Mouse (Mus musculus): ENCODE measurements around the gene Mptx2.
A peak's percentile ranks its signal among the peaks of the same experiment; 100 is the strongest.
"Not testable (repeated sequence)": the region's sequence is repeated elsewhere in the genome, so short reads cannot be mapped to it uniquely, and the experiment has no call there.

Gene Mptx2

DNA sequence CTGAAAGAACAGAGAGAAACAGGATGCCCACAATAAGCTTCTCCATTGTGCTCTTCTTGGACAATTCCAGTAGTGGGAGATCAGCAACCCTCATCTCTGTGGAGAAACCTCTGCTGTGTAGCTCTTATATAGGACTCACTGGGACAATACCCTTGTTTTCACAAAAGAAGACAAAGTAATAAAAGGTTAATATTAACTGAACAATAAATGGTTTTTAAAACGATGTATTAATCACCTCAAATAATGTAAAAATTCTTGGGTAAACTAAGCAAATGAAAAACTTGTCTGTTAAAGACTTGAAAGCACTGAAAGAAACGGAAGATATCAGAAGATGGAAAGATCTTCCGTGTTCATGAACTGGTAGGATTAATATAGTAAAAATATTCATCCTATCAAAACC lies at the start of gene Mptx2:
Gene Mptx2, minus strand, starts transcription at position 101 of the 400 bp plus-strand sequence.
- Histone ChIP-seq H3K36me3 (ENCODE audit: control insufficient read depth, insufficient read depth, low read length, poor library complexity, severe bottlenecking) (no peaks in the 10 kb centered on the region), H3K27me3 (ENCODE audit: control insufficient read depth, insufficient read depth, low read length, poor library complexity, severe bottlenecking) (no peaks in the 10 kb centered on the region)
- DNase-seq (ENCODE audit: low read depth, low spot score) = no peak

DNA sequence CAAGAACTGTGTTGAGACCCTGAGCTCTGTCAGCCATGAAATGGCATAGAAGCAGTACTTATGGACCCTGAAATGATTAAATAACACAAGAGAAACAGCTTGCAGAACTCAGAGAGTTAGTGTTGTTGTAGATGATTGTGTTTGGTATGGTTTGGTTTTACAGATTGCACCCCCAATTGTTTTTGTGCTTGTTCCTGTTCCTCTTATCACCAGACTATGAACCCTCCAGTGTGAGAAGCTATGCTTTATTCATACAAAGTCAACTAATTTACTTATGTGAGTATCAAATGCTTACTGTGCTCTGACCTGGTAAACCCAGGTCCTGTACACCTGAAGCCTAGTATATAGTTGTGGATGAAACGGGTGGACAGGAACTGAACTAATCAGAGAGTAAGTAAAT lies 49.0 kb upstream of the Mptx2 start:
- Histone ChIP-seq H3K27me3 (ENCODE audit: control insufficient read depth, insufficient read depth, low read length, poor library complexity, severe bottlenecking) (no peaks in the 10 kb centered on the region), H3K36me3 (ENCODE audit: control insufficient read depth, insufficient read depth, low read length, poor library complexity, severe bottlenecking) (no peaks in the 10 kb centered on the region)
- DNase-seq (ENCODE audit: low read depth, low spot score) = no peak

DNA sequence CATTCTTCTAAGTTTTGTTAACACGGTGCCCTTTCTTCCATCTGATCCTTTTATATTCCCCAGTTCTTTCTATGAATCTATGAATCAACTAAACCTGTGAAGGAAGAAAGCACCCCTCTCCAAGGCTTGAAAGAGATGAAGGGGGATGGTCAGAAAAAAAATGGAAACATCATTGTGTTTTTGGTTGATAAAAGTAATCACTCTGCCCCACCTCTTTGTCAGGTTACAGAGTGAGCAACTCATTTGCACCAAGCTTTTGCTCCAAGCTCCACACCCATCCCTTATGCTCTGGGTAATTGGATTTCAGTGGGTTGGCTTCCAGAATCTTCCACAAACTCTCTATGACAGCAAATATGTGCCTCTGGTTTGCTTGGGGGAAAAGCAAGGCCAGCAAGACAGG lies 47.8 kb upstream of the Mptx2 start:
- H3K27me3 ChIP-seq (ENCODE audit: control insufficient read depth, insufficient read depth, low read length, poor library complexity, severe bottlenecking) = no peaks in the 10 kb centered on the region
- no peaks in the 10 kb centered on the region for H3K36me3 ChIP-seq (ENCODE audit: control insufficient read depth, insufficient read depth, low read length, poor library complexity, severe bottlenecking)
- DNase-seq (ENCODE audit: low read depth, low spot score) = no peak

DNA sequence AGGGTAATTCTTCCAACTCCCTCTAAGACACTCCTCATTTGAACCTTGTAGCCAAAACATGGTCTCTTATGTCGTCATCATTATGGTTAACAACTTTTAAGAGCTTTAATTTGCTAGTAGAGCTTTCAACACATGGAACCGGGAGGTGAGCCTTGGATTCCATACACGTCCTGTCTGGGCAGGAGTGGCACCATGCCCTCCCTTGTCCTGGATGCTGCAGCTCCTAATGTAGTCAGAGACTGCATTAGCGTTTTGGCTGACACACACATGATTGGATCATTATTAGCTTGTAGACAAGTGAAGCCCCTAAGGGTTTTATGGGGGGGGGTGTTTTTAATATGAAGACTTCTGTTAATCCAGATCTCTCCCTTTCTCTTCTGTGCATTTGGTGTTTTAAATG lies 47.4 kb upstream of the Mptx2 start:
- DNase-seq (ENCODE audit: low read depth, low spot score) = no peak
- Histone ChIP-seq H3K36me3 (ENCODE audit: control insufficient read depth, insufficient read depth, low read length, poor library complexity, severe bottlenecking) (no peaks in the 10 kb centered on the region), H3K27me3 (ENCODE audit: control insufficient read depth, insufficient read depth, low read length, poor library complexity, severe bottlenecking) (no peaks in the 10 kb centered on the region)

DNA sequence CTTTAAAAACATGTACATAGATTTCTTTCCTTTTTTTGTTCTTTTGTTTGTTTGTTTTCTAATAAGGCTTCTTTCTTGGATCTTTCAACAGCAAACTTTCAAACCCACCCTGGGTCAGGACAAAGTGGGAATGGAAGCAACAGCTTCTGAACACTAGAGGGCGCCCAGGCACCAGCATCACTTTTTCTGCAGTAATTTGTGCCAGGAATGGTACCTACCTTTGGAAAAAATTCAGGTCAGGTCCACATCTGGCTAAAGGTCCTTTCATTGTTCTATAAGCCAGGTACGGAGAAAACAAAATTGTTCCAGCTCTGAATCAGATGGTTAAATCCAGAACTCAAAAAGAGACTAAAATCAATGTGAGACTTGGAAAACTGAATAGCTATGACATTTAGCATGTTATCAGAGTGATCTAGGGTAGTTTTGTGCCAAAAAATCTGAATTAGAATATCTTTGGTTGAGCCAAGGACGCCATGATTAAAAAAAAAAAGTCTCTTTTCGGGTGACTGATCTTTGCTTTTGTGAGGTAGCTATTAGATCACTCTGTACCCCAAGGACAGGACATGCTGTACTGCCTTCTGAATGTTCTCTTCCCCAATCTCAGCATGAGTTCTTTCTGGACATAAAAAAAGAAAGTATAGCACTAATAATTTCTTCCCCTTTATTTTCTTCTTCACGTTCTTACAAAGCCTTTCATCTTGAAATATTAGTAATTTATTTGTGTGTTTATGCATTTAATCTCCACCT lies 46.4 kb upstream of the Mptx2 start:
- DNase-seq (ENCODE audit: low read depth, low spot score) = peak; percentile 48
- no peaks in the 10 kb centered on the region for H3K27me3 ChIP-seq (ENCODE audit: control insufficient read depth, insufficient read depth, low read length, poor library complexity, severe bottlenecking)
- H3K36me3 ChIP-seq (ENCODE audit: control insufficient read depth, insufficient read depth, low read length, poor library complexity, severe bottlenecking) = no peaks in the 10 kb centered on the region

DNA sequence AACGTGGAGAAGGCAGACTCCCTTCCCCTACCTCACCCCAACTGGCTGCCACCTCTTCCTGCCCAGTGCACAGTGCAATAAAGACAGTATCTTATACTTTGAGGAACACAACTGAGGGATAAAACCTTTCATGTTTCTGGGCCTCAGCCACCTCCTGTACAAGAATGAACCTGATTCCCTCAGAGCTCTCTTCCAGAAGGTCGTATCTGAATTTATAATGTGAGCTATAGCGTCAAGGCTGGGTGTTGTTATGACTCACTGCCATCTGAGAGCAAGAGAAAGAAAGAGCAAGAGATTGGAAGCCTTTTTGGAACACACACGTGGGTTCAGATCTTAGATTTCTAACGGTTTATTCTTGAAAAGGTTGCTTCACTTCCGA lies 44.7 kb upstream of the Mptx2 start:
- Histone ChIP-seq H3K27me3 (ENCODE audit: control insufficient read depth, insufficient read depth, low read length, poor library complexity, severe bottlenecking) (no peaks in the 10 kb centered on the region), H3K36me3 (ENCODE audit: control insufficient read depth, insufficient read depth, low read length, poor library complexity, severe bottlenecking) (no peaks in the 10 kb centered on the region)
- no peak for DNase-seq (ENCODE audit: low read depth, low spot score)

GRCm38 (mm10) chr1:173321593-173322248 lies 44.1 kb upstream of the Mptx2 start:
- Histone ChIP-seq H3K27me3 (ENCODE audit: control insufficient read depth, insufficient read depth, low read length, poor library complexity, severe bottlenecking) (no peaks in the 10 kb centered on the region), H3K36me3 (ENCODE audit: control insufficient read depth, insufficient read depth, low read length, poor library complexity, severe bottlenecking) (no peaks in the 10 kb centered on the region)
- DNase-seq (ENCODE audit: low read depth, low spot score) = no peak

GRCm38 (mm10) chr1:173317925-173318477 lies 40.4 kb upstream of the Mptx2 start:
- Histone ChIP-seq H3K27me3 (ENCODE audit: control insufficient read depth, insufficient read depth, low read length, poor library complexity, severe bottlenecking) (no peaks in the 10 kb centered on the region), H3K36me3 (ENCODE audit: control insufficient read depth, insufficient read depth, low read length, poor library complexity, severe bottlenecking) (no peaks in the 10 kb centered on the region)
- no peak for DNase-seq (ENCODE audit: low read depth, low spot score)

- DNase-seq (ENCODE audit: low read depth, low spot score) = no peak
- Histone ChIP-seq H3K36me3 (ENCODE audit: control insufficient read depth, insufficient read depth, low read length, poor library complexity, severe bottlenecking) (no peaks in the 10 kb centered on the region), H3K27me3 (ENCODE audit: control insufficient read depth, insufficient read depth, low read length, poor library complexity, severe bottlenecking) (no peaks in the 10 kb centered on the region)
Measured at GRCm38 (mm10) chr1:173315725-173316124, 38.1 kb upstream of the Mptx2 start.

GRCm38 (mm10) chr1:173313535-173314050 lies 36.0 kb upstream of the Mptx2 start:
- H3K27me3 ChIP-seq (ENCODE audit: control insufficient read depth, insufficient read depth, low read length, poor library complexity, severe bottlenecking); DNase-seq (ENCODE audit: low read depth, low spot score): not testable (repeated sequence)

GRCm38 (mm10) chr1:173302795-173303194 lies 25.2 kb upstream of the Mptx2 start:
- DNase-seq (ENCODE audit: low read depth, low spot score); H3K27me3 ChIP-seq (ENCODE audit: control insufficient read depth, insufficient read depth, low read length, poor library complexity, severe bottlenecking); H3K36me3 ChIP-seq (ENCODE audit: control insufficient read depth, insufficient read depth, low read length, poor library complexity, severe bottlenecking): not testable (repeated sequence)

More at GRCm38 (mm10) chr1:173313535-173314050, 36.0 kb upstream of the Mptx2 start:
- H3K36me3 ChIP-seq (ENCODE audit: control insufficient read depth, insufficient read depth, low read length, poor library complexity, severe bottlenecking) = not testable (repeated sequence)

- Histone ChIP-seq H3K36me3 (ENCODE audit: control insufficient read depth, insufficient read depth, low read length, poor library complexity, severe bottlenecking) (no peaks in the 10 kb centered on the region), H3K27me3 (ENCODE audit: control insufficient read depth, insufficient read depth, low read length, poor library complexity, severe bottlenecking) (no peaks in the 10 kb centered on the region)
- DNase-seq (ENCODE audit: low read depth, low spot score) = no peak
Measured at GRCm38 (mm10) chr1:173265701-173266100, 11.9 kb downstream of the Mptx2 start, which contains the start of gene Olfr418. TSS of gene Olfr418 (plus strand) at chr1:173266001.

DNA sequence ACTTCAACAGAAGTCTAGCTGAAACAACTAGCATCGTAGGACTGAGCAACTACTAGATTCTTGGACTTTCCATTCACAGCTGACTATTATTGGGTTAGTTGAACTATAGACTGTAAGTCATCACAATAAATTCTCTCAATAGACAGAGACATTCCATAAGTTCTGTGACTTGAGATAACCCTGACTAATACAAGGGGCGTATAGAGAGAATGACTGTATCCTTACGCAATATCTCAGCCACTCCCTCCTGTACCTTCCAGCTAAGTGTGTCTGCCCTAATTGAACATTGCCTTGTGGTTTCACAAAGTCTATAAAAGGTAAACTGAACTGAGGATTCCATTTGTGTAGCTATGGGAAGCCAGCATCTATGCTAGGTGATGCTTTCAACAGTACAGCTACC lies 27.7 kb downstream of the Mptx2 start:
- no peaks in the 10 kb centered on the region for H3K27me3 ChIP-seq (ENCODE audit: control insufficient read depth, insufficient read depth, low read length, poor library complexity, severe bottlenecking)
- DNase-seq (ENCODE audit: low read depth, low spot score) = no peak

DNA sequence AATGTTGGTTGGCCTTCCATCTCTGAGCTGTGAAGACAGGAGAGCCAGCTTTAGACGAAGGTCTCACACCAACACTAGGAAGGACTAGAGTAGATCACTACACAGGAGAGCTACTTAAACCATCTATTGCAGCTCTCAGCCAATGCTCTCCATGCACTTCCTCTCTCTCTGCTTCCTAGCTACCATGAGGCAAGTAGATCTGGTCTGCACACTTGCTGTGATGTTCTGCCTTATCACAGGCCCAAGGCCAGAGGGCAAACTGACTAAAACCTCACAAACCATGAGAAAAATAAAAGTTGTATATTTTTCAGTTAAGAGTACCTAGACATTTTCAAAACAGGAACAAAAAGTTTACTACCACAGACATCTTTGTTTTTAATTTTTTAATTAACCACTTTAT lies 40.6 kb downstream of the Mptx2 start:
- not testable (repeated sequence) for H3K36me3 ChIP-seq (ENCODE audit: control insufficient read depth, insufficient read depth, low read length, poor library complexity, severe bottlenecking); DNase-seq (ENCODE audit: low read depth, low spot score); H3K27me3 ChIP-seq (ENCODE audit: control insufficient read depth, insufficient read depth, low read length, poor library complexity, severe bottlenecking)

More for the DNA sequence above, 27.7 kb downstream of the Mptx2 start:
- H3K36me3 ChIP-seq (ENCODE audit: control insufficient read depth, insufficient read depth, low read length, poor library complexity, severe bottlenecking) = no peaks in the 10 kb centered on the region

GRCm38 (mm10) chr1:173227081-173227480 lies 50.5 kb downstream of the Mptx2 start, which contains the start of gene Fcer1a:
TSS of gene Fcer1a (minus strand) at chr1:173227214.
- DNase-seq (ENCODE audit: low read depth, low spot score) = no peak
- Histone ChIP-seq H3K27me3 (ENCODE audit: control insufficient read depth, insufficient read depth, low read length, poor library complexity, severe bottlenecking) (no peaks in the 10 kb centered on the region), H3K36me3 (ENCODE audit: control insufficient read depth, insufficient read depth, low read length, poor library complexity, severe bottlenecking) (no peaks in the 10 kb centered on the region)
